Mouse (Mus musculus) right cerebral cortex, postnatal 10 days (tissue): ENCODE results near the gene Zfp13.
"Not testable (repeated sequence)": the region's sequence is repeated elsewhere in the genome, so short reads cannot be mapped to it uniquely, and the experiment has no call there.

Experiments
- DNase-seq, 2 experiments: peaks; one replicate each; pipeline ENCODE4 v3.0.0; 2021; ENCODE audit warnings: low spot score in 2 of 2

Gene Zfp13

DNA sequence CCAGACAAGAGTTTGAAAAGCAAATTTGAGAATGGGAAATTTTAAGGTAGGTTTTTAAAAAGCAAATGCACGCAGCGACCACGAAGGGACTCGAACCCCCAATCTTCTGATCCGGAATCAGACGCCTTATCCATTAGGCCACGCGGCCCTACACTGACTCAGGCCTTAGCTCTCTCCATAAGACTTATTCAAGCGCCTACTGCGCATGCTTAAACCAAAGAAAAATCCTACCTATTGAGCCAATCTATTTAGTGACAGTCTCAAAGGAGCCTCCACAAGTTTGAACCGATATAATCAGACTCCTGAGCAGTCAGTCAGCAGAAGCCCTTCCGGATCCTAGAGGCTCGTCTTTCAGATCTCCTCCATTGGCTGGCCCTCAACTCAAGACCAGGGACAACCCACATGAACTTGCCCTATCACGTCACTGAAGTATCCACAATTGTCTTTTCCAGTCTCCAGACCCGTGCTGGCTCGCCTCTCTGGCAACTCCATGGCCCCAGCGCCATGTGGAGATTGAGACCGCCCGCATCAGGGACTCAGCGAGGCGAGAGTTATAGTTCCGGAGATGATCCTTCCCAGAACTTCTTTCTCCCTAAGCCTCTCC lies 49.0 kb downstream of the Zfp13 start:
- peak; percentile 93 for DNase-seq

- peak in 1 of 2 experiments; percentile 61 for DNase-seq
Measured at GRCm38 (mm10) chr17:23549441-23549840, 49.8 kb downstream of the Zfp13 start.

DNA sequence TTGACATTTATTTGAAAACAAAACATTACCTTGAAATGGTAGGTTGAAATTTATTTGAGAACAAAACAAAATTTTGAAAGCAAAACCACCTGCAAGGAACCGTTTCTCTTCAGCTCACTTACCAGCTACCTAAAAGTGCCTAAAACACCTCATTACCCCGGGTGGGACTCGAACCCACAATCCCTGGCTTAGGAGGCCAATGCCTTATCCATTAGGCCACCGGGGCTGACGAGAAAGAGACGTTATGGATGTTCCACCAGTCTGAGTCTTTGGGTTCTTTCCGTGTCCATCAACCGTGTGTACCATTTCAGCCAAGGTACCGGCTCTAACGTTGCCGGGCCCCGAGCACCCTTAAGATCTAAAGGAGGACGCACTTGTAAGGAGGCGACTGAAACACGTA lies 50.7 kb downstream of the Zfp13 start:
- DNase-seq = peak; percentile 82 to 89

- peak in 1 of 2 experiments; percentile 21 for DNase-seq
Measured at GRCm38 (mm10) chr17:23547681-23548443, 51.4 kb downstream of the Zfp13 start.

GRCm38 (mm10) chr17:23546702-23547505 lies 52.4 kb downstream of the Zfp13 start:
- peak; percentile 87 to 88 for DNase-seq

- DNase-seq = peak; percentile 81 to 86
Measured at GRCm38 (mm10) chr17:23546333-23546701, 53.0 kb downstream of the Zfp13 start.

DNA sequence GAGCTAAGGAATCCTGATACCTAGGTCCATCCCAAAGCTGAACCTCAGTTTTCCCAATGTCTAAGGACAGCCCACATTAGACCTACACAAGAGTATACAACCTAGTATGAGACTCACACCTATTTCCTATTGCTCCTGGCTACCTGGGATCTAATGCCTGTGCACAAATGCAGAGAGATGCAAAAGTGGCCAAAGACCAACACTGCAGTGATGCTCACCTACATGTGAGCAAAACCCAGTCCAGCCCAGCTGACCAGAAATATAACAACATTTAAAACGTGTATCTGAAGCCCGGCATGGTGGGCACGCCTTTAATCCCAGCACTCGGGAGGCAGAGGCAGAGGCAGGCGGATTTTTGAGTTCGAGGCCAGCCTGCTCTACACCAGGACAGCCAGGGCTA lies 53.4 kb downstream of the Zfp13 start:
- DNase-seq = peak in 1 of 2 experiments; percentile 32

DNA sequence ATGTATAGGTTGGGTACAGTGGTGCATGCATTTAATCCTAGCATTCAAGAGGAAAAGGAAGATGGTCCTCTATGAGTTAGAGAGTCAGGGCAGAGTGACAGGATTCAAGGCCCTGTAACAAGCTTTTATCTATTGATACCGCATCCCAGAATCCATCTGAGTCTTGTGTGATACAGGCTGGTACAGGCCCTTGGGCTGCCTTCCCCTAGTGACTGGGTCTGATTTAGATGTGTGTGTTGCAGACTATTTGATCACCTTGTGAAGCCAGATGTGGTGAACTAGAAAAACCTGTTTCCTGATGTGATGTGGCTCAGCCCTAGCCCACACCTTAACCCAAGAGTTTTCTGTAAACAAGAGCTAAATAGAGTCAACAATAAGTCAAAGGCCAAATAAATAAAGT lies 54.5 kb downstream of the Zfp13 start:
- no peak for DNase-seq

DNA sequence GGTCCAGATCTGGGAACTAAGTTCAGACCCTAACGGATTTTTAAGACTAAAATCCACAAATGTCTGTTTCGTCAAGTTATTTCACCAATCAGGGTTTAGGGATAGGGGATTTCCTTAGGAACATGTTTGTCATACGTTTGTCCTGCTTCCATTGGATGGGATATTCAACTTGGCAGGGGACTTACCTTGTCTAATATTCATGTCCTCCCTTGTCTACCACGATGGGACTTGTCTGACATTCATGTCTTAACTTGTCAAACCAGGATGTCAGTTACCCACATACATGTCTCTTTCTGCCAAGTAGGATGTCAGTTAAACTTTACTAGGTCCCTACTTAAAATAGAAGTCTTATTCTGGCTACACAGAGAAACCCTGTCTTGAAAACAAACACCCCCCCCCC lies 55.3 kb downstream of the Zfp13 start:
- no peak for DNase-seq

DNA sequence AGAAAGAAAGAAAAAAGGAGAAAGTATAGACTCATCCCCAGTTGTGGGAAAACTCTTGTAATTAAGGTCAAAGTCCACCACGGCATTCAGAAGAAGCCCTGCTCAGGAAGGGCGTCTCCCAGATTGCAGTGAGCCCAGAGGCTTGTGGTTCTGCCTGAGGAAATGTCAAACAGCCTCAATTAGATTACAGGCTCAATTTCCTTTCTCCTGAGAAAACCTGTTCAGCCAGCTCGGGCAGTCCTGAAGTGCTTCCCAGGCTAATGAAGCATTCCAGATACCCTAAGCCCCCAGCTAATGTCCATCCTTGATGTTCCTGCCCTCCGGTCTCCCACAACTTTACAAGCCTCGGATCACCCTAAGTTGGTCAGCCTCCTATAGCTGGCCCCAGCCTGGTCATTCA lies 56.0 kb downstream of the Zfp13 start:
- no peak for DNase-seq

GRCm38 (mm10) chr17:23542835-23543234 lies 56.5 kb downstream of the Zfp13 start:
- no peak for DNase-seq

- DNase-seq = peak in 1 of 2 experiments; percentile 36
Measured at GRCm38 (mm10) chr17:23542004-23542720, 57.1 kb downstream of the Zfp13 start.

DNA sequence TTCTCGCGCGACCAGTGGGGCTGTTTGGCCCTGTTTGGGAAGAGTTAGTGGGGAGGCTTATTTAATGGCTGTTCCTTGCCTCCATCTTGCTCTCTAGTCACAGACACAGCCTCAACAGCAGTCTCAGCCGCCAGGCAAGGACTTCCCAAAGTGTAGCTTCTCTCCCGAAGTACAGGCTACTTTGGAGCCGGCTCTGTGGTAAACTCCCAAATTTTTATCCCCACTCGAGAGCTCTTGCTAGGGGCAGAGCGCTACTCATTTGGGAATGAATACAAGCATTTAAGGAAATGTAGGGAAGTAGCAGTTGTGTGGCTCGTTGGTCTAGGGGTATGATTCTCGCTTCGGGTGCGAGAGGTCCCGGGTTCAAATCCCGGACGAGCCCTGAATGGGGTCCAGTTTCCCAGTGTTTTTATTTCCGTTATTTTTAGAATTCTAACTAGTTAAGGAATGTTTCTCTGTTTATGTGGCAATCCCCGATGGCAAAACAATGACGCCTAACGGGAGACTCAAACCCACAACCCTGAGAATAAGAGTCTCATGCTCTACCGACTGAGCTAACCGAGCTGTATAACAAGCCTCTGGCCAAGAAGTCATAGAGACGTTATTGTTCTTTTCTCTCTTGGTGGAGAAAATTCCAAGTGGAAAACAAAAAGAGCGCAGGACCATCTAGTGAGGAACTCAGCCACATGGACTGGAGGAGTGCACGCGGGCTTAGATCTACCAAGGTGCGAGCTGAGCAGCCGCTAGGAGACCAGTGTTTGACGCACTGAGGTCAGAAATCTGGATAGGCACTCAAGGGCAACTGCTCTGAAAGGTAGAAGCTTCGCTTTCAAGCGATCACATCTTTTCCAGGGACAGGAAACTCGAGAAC lies 58.4 kb downstream of the Zfp13 start:
- peak in 1 of 2 experiments; percentile 53 for DNase-seq

DNA sequence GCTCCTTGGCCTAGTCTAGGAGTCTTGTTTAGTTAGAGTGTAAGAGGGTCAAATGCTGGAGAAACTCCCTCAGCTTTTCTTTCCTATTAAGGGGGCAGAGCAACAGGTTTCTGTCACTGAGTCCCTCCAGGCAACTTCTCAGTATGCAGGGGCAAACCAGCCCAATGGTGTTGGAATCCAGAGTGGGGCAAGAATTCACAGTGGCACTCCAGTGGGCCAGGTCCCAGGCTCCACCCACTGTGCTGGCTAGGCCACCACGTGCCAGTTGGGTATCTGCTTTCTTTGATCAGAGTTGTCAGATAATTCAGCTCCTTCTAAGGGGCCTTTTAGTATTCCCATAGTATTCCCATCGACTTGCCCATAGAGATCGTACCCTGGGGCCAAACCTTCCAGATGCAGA lies 59.2 kb downstream of the Zfp13 start:
- DNase-seq = no peak

DNA sequence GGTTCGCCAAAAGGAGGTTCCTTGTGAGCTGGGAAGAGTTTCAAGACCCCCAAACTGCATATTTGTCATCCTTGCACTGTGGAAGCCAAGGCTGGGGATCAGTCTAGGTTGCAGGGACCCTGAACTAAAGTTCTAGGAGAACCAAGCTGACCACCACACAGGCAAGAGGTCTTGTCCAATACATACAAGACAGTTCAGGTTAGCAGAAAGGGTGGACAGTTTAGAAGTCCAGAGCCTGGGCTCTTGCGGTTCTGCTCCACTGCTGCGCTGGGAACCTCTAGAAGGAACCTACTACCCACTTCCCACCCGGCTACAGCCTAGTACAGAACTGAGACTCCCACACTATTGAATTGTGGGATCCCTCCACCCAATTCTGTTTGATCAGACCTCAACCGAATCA lies 59.7 kb downstream of the Zfp13 start:
- no peak for DNase-seq

- peak in 1 of 2 experiments; percentile 35 for DNase-seq
Measured at GRCm38 (mm10) chr17:23538299-23539015, 60.8 kb downstream of the Zfp13 start.

- DNase-seq = no peak
Measured at GRCm38 (mm10) chr17:23537554-23538255, 61.6 kb downstream of the Zfp13 start.

GRCm38 (mm10) chr17:23535046-23535788 lies 64.1 kb downstream of the Zfp13 start:
- not testable (repeated sequence) for DNase-seq
